Mouse (Mus musculus) forebrain, embryonic 14.5 days (tissue): ENCODE results near the gene Plcl1. TPM values are rescaled to one million over a fixed set of nuclear protein-coding genes. Genes with fewer than 3 reads are reported as not detected.

ENCODE experiments used
- ATAC-seq: fragments of 200-750 bp; cut with Nextera tagmentation; 2 replicates; pipeline ENCODE4 v1.8.0; 2017; ENCODE audit warnings: mild to moderate bottlenecking, moderate library complexity
- DNase-seq: peaks from one replicate; pipeline ENCODE4 v3.0.0-alpha.2; 2015; ENCODE audit warnings: low spot score
- H3K27ac ChIP-seq: fragments of 300-500 bp; sonication (generic); 2 replicates; pipeline ENCODE4 v1.5.1; 2014; ENCODE audit warnings: low read depth, mild to moderate bottlenecking, control low read depth, low read length, moderate library complexity
- H3K27me3 ChIP-seq: fragments of 300-500 bp; sonication (generic); replicated peaks from 2 replicates; pipeline ENCODE4 v1.6.1; 2014; ENCODE audit warnings: low read length, control low read depth, mixed read lengths; ENCODE audit not compliant: control insufficient read depth, insufficient read depth
- H3K36me3 ChIP-seq: fragments of 300-500 bp; sonication (generic); 2 replicates; pipeline ENCODE4 v1.6.1; 2014; ENCODE audit warnings: low read length, control low read depth; ENCODE audit not compliant: control insufficient read depth, insufficient read depth
- H3K4me1 ChIP-seq: fragments of 300-500 bp; sonication (generic); 2 replicates; pipeline ENCODE4 v1.6.1; 2014; ENCODE audit warnings: antibody characterized with exemption, low read length, control low read depth; ENCODE audit not compliant: control insufficient read depth, insufficient read depth
- H3K4me2 ChIP-seq: fragments of 300-500 bp; sonication (generic); 2 replicates; pipeline ENCODE4 v1.6.1; 2014; ENCODE audit warnings: mild to moderate bottlenecking, control low read depth, low read length
- H3K4me3 ChIP-seq: fragments of 300-500 bp; sonication (generic); 2 replicates; pipeline ENCODE4 v1.5.1; 2014; ENCODE audit warnings: low read depth, low read length, control low read depth
- H3K9ac ChIP-seq: fragments of 300-500 bp; sonication (generic); 2 replicates; pipeline ENCODE4 v1.6.1; 2014; ENCODE audit warnings: mild to moderate bottlenecking, low read length, control low read depth, moderate library complexity
- H3K9me3 ChIP-seq: fragments of 300-500 bp; sonication (generic); replicated peaks from 2 replicates; pipeline ENCODE4 v1.6.1; 2016; ENCODE audit warnings: low read length, control low read depth, mixed read lengths; ENCODE audit not compliant: control insufficient read depth
- whole genome bisulfite sequencing: fragments of 180-500 bp; shearing (Covaris S2); extraction: QIAGEN DNeasy Blood & Tissue Kit; methylation state at CpG from one replicate; pipeline ENCODE4 v1.1.7; 2014; 5-methylcytosine and 5-hydroxymethylcytosine counted together
- polyA plus RNA-seq: library from polyadenylated mRNA; unstranded; fragments of >200 nt; fragmentation: Nextera tagmentation; extraction: Ambion mirVana; gene quantifications from 2 replicates; pipeline ENCODE4 v1.2.1, GENCODE M21; 2014

The Plcl1 gene
- polyA plus RNA-seq, 1 experiment from 2014 or later, result 2.6 TPM

DNA sequence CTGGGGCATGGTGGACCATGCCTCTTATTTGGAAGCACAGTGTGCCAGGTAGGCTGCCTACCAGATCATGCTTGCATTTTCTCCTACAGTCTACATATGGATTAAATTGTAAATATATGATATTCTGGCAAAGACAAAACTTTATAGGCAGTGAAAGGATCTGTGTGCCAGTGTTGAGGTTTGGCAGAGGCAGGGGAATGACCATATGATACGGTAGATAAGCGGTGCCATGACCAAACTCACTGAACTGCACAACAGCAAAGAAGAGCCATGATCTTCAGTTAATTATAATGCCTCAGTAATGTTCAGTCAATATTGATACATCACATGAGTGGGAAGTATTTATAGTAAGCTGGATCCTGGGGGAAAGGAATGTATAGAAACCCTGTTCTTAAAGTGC is 212.1 kb downstream of the Plcl1 start:
- WGBS, result 92% methylated on average over 2 of the region's 2 CpGs
- Histone ChIP-seq H3K4me2 (no peak overlapping the region), H3K36me3 (no peaks in the 10 kb centered on the region), H3K27me3 (no peaks in the 10 kb centered on the region), H3K4me1 (no peaks in the 10 kb centered on the region), H3K4me3 (no peak overlapping the region), H3K9ac (no peak overlapping the region), H3K9me3 (no peaks in the 10 kb centered on the region), H3K27ac (no peak overlapping the region)
- DNase-seq (no peak), ATAC-seq (no peak)

DNA sequence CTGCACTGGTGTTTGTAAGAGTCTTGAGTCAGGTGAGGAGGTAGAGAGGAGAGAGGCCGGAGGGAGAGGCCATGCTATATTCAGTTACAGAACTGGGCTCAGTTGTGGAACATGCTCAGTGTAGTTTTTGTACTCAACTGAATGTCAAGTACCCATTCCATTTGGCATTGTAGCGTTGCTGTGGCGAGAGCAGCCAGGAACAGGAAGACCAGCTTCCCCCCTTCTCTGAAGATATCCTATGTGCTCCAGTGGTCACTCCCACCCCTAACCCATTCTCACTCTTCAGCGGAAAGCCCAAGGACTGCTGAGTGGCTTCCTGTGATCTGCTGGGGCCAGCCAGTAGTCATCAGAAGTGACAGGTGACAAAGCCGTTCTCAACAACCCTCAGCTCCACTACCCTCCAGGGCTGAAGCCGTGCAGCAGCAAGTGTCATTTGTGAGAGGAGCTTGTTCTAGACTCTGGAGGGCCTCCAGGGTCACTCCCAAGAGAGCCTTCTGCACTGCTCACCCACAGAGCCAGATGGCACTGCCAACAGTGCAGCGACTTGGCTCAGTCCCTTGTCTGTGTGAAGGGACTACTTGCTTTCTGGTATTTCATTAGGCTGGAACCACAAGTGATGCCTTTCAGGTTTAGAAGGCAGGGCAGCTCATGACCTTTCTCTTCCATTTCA is 213.0 kb downstream of the Plcl1 start:
- no peak for DNase-seq

DNA sequence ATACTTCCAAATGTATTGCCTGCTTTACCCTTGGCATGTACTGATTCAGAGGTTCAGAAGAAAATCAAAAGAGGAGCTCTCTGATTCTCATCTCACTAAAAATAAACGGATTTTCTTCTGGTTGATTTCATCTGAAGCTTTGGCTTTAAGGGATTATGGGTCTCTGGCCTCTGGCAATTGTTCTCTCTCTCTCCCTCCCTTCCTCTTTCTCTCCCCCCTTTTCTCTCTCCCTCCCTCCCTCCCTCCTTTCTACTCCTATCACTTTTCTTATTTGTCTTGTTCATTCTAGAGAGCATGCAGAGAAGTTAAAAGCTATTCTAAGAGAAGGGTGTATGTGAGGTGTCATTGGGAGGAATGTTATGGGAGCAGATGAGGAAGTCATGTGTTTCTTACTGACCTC is 225.8 kb downstream of the Plcl1 start:
- no peak overlapping the region for H3K27ac ChIP-seq
- no peak overlapping the region for H3K9ac ChIP-seq
- no peaks in the 10 kb centered on the region for H3K9me3 ChIP-seq
- H3K4me1 ChIP-seq, result peaks cover 3% of the 10 kb centered on the region; the same call in 1 of the 2 replicates
- DNase-seq, result no peak
- no peak overlapping the region for H3K4me2 ChIP-seq
- no peaks in the 10 kb centered on the region for H3K27me3 ChIP-seq
- 3% methylated on average over 1 of the region's 1 CpGs for WGBS
- ATAC-seq, result no peak
- H3K4me3 ChIP-seq, result no peak overlapping the region
- no peaks in the 10 kb centered on the region for H3K36me3 ChIP-seq

More for the DNA sequence above, 213.0 kb downstream of the Plcl1 start:
- Histone ChIP-seq H3K9ac (no peak overlapping the region), H3K9me3 (no peaks in the 10 kb centered on the region), H3K4me1 (no peaks in the 10 kb centered on the region), H3K4me3 (no peak overlapping the region), H3K4me2 (no peak overlapping the region), H3K36me3 (no peaks in the 10 kb centered on the region), H3K27ac (no peak overlapping the region), H3K27me3 (no peaks in the 10 kb centered on the region)
- no peak for ATAC-seq
- 76% methylated on average over 7 of the region's 7 CpGs for WGBS

DNA sequence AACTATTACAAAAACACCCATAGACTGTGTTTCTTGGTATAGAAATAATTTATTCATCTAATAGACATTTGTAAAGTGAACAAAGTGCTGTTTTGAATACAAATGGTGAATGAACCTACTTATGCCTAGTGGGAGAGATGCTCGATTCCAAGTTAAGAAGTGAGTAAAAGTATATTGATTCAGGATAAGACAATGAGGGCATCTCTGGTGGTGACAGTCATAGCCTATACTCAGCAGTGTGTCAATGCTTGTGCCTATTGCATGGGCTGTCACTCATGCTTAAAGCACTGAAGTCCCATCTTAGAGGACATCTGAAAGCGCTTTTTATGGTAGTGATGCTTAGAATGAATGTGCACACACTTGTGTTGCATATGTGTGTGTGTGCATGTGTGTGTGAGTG is 226.3 kb downstream of the Plcl1 start:
- DNase-seq (no peak), ATAC-seq (no peak)
- no peak overlapping the region for H3K27ac ChIP-seq
- no peak overlapping the region for H3K9ac ChIP-seq
- no peaks in the 10 kb centered on the region for H3K36me3 ChIP-seq
- H3K27me3 ChIP-seq, result no peaks in the 10 kb centered on the region
- 59% methylated on average over 2 of the region's 2 CpGs for WGBS
- no peak overlapping the region for H3K4me2 ChIP-seq
- H3K9me3 ChIP-seq, result no peaks in the 10 kb centered on the region
- peaks cover 3% of the 10 kb centered on the region; the same call in 1 of the 2 replicates for H3K4me1 ChIP-seq
- H3K4me3 ChIP-seq, result no peak overlapping the region

GRCm38 (mm10) chr1:55633326-55633725 is 227.6 kb downstream of the Plcl1 start:
- Histone ChIP-seq H3K4me1 (peaks cover 3% of the 10 kb centered on the region; the same call in 1 of the 2 replicates), H3K27me3 (no peaks in the 10 kb centered on the region), H3K4me2 (no peak overlapping the region), H3K36me3 (no peaks in the 10 kb centered on the region), H3K27ac (no peak overlapping the region), H3K9ac (no peak overlapping the region), H3K4me3 (no peak overlapping the region), H3K9me3 (no peaks in the 10 kb centered on the region)
- WGBS, result 51% methylated on average over 4 of the region's 4 CpGs
- ATAC-seq (no peak), DNase-seq (peak; percentile 37)

- H3K27me3 ChIP-seq, result no peaks in the 10 kb centered on the region
- H3K9ac ChIP-seq, result no peak overlapping the region
- peaks cover 9% of the 10 kb centered on the region; the same call in 1 of the 2 replicates for H3K4me1 ChIP-seq
- H3K27ac ChIP-seq, result peak overlapping the region; percentile 40; the same call in 1 of the 2 replicates
- ATAC-seq (peak; percentile 91), DNase-seq (peak; percentile 87)
- no peaks in the 10 kb centered on the region for H3K36me3 ChIP-seq
- no peak overlapping the region for H3K4me2 ChIP-seq
- no peak overlapping the region for H3K4me3 ChIP-seq
- 42% methylated on average over 8 of the region's 8 CpGs for WGBS
- no peaks in the 10 kb centered on the region for H3K9me3 ChIP-seq
Observed at GRCm38 (mm10) chr1:55659518-55660210, 253.9 kb downstream of the Plcl1 start.

GRCm38 (mm10) chr1:55661381-55661780 is 255.7 kb downstream of the Plcl1 start:
- Histone ChIP-seq H3K27me3 (no peaks in the 10 kb centered on the region), H3K4me1 (peaks cover 21% of the 10 kb centered on the region), H3K36me3 (no peaks in the 10 kb centered on the region), H3K4me3 (no peak overlapping the region), H3K9ac (no peak overlapping the region), H3K27ac (peak overlapping the region; percentile 28; the same call in 1 of the 2 replicates), H3K9me3 (no peaks in the 10 kb centered on the region), H3K4me2 (no peak overlapping the region)
- DNase-seq (peak; percentile 57), ATAC-seq (no peak)
- WGBS, result 45% methylated on average over 2 of the region's 2 CpGs

- Histone ChIP-seq H3K9me3 (no peaks in the 10 kb centered on the region), H3K9ac (peak overlapping the region; percentile 41; the same call in 1 of the 2 replicates), H3K4me2 (peak overlapping the region; percentile 33), H3K4me1 (peaks cover 30% of the 10 kb centered on the region), H3K27ac (peak overlapping the region; percentile 79), H3K4me3 (no peak overlapping the region), H3K36me3 (no peaks in the 10 kb centered on the region), H3K27me3 (no peaks in the 10 kb centered on the region)
- DNase-seq (peak; percentile 70), ATAC-seq (peak; percentile 57)
- 55% methylated on average over 10 of the region's 10 CpGs for WGBS
Observed at GRCm38 (mm10) chr1:55665137-55665827, 259.6 kb downstream of the Plcl1 start.
